Mouse (Mus musculus) limb, embryonic 15.5 days (tissue): Measurements from ENCODE around the gene Gm45711. TPM values are rescaled to one million over a fixed set of nuclear protein-coding genes. Genes with fewer than 3 reads are reported as not detected.

Source experiments
- polyA plus RNA-seq: library from polyadenylated mRNA; unstranded; fragments of >200 nt; fragmentation: Nextera tagmentation; extraction: Ambion mirVana; gene quantifications from 2 replicates; pipeline ENCODE4 v1.2.1, GENCODE M21; 2015

Gm45711 gene
- polyA plus RNA-seq, 1 experiment from 2014 or later = not detected

Other genes starting within 250 kb of the Gm45711 start
- 31.6 and 36.5 TPM in 2 replicates for gene Cdh5, start 208.5 kb downstream of the Gm45711 start, polyA plus RNA-seq
- 1.1 and 1.7 TPM in 2 replicates for gene Bean1, start 139.6 kb downstream of the Gm45711 start, polyA plus RNA-seq
- gene Tk2, start 61.5 kb downstream of the Gm45711 start, polyA plus RNA-seq = 16.2 and 18.0 TPM in 2 replicates
- 36.9 and 38.4 TPM in 2 replicates for gene Cklf, start 59.2 kb downstream of the Gm45711 start, polyA plus RNA-seq
- gene Cmtm2a, start 16.9 kb downstream of the Gm45711 start, polyA plus RNA-seq = not detected in 2 replicates
- not detected in 2 replicates for gene Cmtm1, start 64 bp upstream of the Gm45711 start, polyA plus RNA-seq
- not detected in 2 replicates for gene Gm11020, start 11.5 kb upstream of the Gm45711 start, polyA plus RNA-seq
- gene Cmtm2b, start 12.1 kb upstream of the Gm45711 start, polyA plus RNA-seq = not detected in 2 replicates
- gene Cmtm3, start 29.3 kb upstream of the Gm45711 start, polyA plus RNA-seq = 166 and 178 TPM in 2 replicates
- gene Cmtm4, start 85.7 kb upstream of the Gm45711 start, polyA plus RNA-seq = 1.7 and 2.7 TPM in 2 replicates
- gene Dync1li2, start 133.0 kb upstream of the Gm45711 start, polyA plus RNA-seq = 53.7 and 62.8 TPM in 2 replicates
- gene Terb1, start 199.8 kb upstream of the Gm45711 start, polyA plus RNA-seq = 0.40 and 0.42 TPM in 2 replicates
- 92.1 and 93.8 TPM in 2 replicates for gene Nae1, start 224.6 kb upstream of the Gm45711 start, polyA plus RNA-seq
- 1.0 and 1.2 TPM in 2 replicates for gene Car7, start 224.6 kb upstream of the Gm45711 start, polyA plus RNA-seq